ENCODE assay signal across 28 mouse cellular contexts in the genomic region with DNA sequence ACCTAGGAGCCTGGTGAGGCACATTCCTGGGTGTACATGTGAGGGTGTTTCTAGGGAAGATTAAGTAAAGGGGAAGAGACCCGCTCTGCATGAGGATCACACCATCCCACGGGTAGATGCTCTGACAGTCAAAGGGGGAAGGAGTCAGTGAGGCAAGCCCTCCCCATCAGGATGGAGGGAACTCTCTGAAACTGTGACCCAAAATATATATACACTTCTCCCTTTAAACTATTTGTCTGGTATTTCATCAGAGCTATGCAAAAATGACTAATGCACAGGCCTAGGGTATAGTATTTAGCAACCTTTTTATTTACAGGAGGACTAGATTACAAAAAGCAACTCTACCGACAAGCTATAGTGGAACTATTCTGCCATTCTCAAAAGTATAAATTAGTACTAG. TPM values are rescaled to one million over a fixed set of nuclear protein-coding genes. Genes with fewer than 3 reads are reported as not detected.
A peak's percentile ranks its signal among the peaks of the same experiment; 100 is the strongest.
DNase-seq lines count a peak whose midpoint lies in the region; ATAC-seq and TF ChIP-seq lines count a peak whose summit lies in the region.
"Had no signal": no experiment of that assay in that cellular context is flagged by ENCODE, and none has a peak within 500 bp of the region (broad histone marks: within the 10 kb centered on the region; RNA-seq: fewer than 3 reads in every experiment).

No protein-coding gene starts in this region.

- no peaks in the 10 kb centered on the region for H3K4me1 ChIP-seq in forebrain, embryonic 11.5 days (replicated peaks; ENCODE audit: control insufficient read depth, insufficient read depth, low read length)
- H3K4me1 ChIP-seq in forebrain, postnatal 0 days (ENCODE audit: insufficient read depth) = no peaks in the 10 kb centered on the region
- H3K4me1 ChIP-seq: embryonic facial prominence, embryonic 12.5 days; embryonic facial prominence, embryonic 15.5 days; forebrain, embryonic 12.5 days; forebrain, embryonic 15.5 days had no signal

- H3K4me3 ChIP-seq in forebrain, embryonic 11.5 days (ENCODE audit: low read depth, low read length) = no peak overlapping the region
- H3K4me3 ChIP-seq in forebrain, postnatal 0 days (ENCODE audit: low read depth, low read length) = no peak overlapping the region
- H3K4me3 ChIP-seq: embryonic facial prominence, embryonic 12.5 days; embryonic facial prominence, embryonic 15.5 days; forebrain, embryonic 12.5 days; forebrain, embryonic 15.5 days; hindbrain, embryonic 12.5 days; hindbrain, embryonic 15.5 days had no signal

- H3K9me3 ChIP-seq in forebrain, embryonic 11.5 days (ENCODE audit: control insufficient read depth, low read length) = no peaks in the 10 kb centered on the region
- no peaks in the 10 kb centered on the region for H3K9me3 ChIP-seq in forebrain, postnatal 0 days (ENCODE audit: low read length)
- H3K9me3 ChIP-seq: embryonic facial prominence, embryonic 12.5 days; embryonic facial prominence, embryonic 15.5 days; forebrain, embryonic 12.5 days; forebrain, embryonic 15.5 days; G1E; hindbrain, embryonic 12.5 days; hindbrain, embryonic 15.5 days had no signal

- 79% methylated on average over 3 of the region's 3 CpGs for WGBS in forebrain, embryonic 11.5 days
- 90% methylated on average over 3 of the region's 3 CpGs for WGBS in forebrain, postnatal 0 days

- no peak for TF ChIP-seq CTCF in forebrain, postnatal 0 days (IDR thresholded peaks at IDR 0.05; ENCODE audit: low read depth)

- H3K9ac ChIP-seq in forebrain, embryonic 11.5 days (ENCODE audit: low read length) = no peak overlapping the region
- no peak overlapping the region for H3K9ac ChIP-seq in forebrain, postnatal 0 days
- H3K9ac ChIP-seq: embryonic facial prominence, embryonic 12.5 days; embryonic facial prominence, embryonic 15.5 days; forebrain, embryonic 12.5 days; forebrain, embryonic 15.5 days; hindbrain, embryonic 12.5 days; hindbrain, embryonic 15.5 days had no signal

- no peaks in the 10 kb centered on the region for H3K27me3 ChIP-seq in forebrain, embryonic 11.5 days (ENCODE audit: control insufficient read depth, insufficient read depth, low read length)
- no peaks in the 10 kb centered on the region for H3K27me3 ChIP-seq in forebrain, postnatal 0 days (ENCODE audit: insufficient read depth, low read length)
- H3K27me3 ChIP-seq: CH12.LX; embryonic facial prominence, embryonic 12.5 days; embryonic facial prominence, embryonic 15.5 days; forebrain, embryonic 12.5 days; forebrain, embryonic 15.5 days; hindbrain, embryonic 12.5 days; hindbrain, embryonic 15.5 days had no signal

- H3K36me3 ChIP-seq in forebrain, embryonic 11.5 days (ENCODE audit: control insufficient read depth, insufficient read depth, low read length) = no peaks in the 10 kb centered on the region
- H3K36me3 ChIP-seq in forebrain, postnatal 0 days (ENCODE audit: insufficient read depth) = peaks cover 18% of the 10 kb centered on the region

- DNase-seq in forebrain, embryonic 11.5 days (ENCODE audit: low spot score) = peak; percentile 14
- no peak for DNase-seq in forebrain, postnatal 0 days
- peak; percentile 55 for DNase-seq in 416B (ENCODE audit: low read depth)
- no peak for DNase-seq in layer of hippocampus, postnatal 36 days
- no peak for DNase-seq in embryo, embryonic 11 days
- DNase-seq: adrenal gland, adult 8-10 months; adrenal gland, postnatal 25 days; B cell, adult 2 months; cerebellum, adult 11-12 months; cerebellum, adult 8-10 months; cerebellum, postnatal 10 days; cerebellum, postnatal 36 days; gastrocnemius, postnatal 10 days; gastrocnemius, postnatal 36 days; heart, adult 11 months had no signal

- no peak for ATAC-seq in forebrain, embryonic 11.5 days (replicated peaks; ENCODE audit: low FRiP score)
- ATAC-seq in forebrain, postnatal 0 days = no peak
- peak; percentile 81 for ATAC-seq in granulocyte monocyte progenitor cell, adult 5-6 weeks (replicated peaks; ENCODE audit: poor library complexity, severe bottlenecking)
- ATAC-seq in monocyte, adult 5-6 weeks (replicated peaks; ENCODE audit: insufficient number of reproducible peaks, low FRiP score, low TSS enrichment, poor library complexity, severe bottlenecking) = peak; percentile 44
- ATAC-seq: activated CD4-positive, CD25-positive, alpha-beta regulatory T cell, adult 4 months; forebrain, embryonic 15.5 days had no signal

- no peak overlapping the region for H3K4me2 ChIP-seq in forebrain, embryonic 11.5 days (ENCODE audit: low read depth, low read length, severe bottlenecking)
- no peak overlapping the region for H3K4me2 ChIP-seq in forebrain, postnatal 0 days (ENCODE audit: low read depth)
- H3K4me2 ChIP-seq: embryonic facial prominence, embryonic 12.5 days; embryonic facial prominence, embryonic 15.5 days; forebrain, embryonic 12.5 days; forebrain, embryonic 15.5 days; heart, embryonic 11.5 days; hindbrain, embryonic 12.5 days; hindbrain, embryonic 15.5 days had no signal

- H3K27ac ChIP-seq in forebrain, embryonic 11.5 days (ENCODE audit: low read depth, low read length) = no peak overlapping the region
- no peak overlapping the region for H3K27ac ChIP-seq in forebrain, postnatal 0 days (ENCODE audit: low read depth, low read length)
- H3K27ac ChIP-seq: embryonic facial prominence, embryonic 12.5 days; embryonic facial prominence, embryonic 15.5 days; forebrain, embryonic 12.5 days; forebrain, embryonic 15.5 days; hindbrain, embryonic 12.5 days; hindbrain, embryonic 15.5 days had no signal

RNA-seq across cellular contexts. Expression of a gene that starts 9.8 kb away (rescaled TPM):
- 59.2 and 65.7 TPM in 2 replicates for polyA plus RNA-seq in forebrain, embryonic 11.5 days (2014; fragmentation: Nextera tagmentation; extraction: Ambion mirVana)
- total RNA-seq in forebrain, postnatal 0 days (2014; rRNA removed) = 47.6 and 48.5 TPM in 2 replicates
- polyA plus RNA-seq in forebrain, postnatal 0 days (2015; fragmentation: Nextera tagmentation; extraction: Ambion mirVana) = 49.0 and 58.0 TPM in 2 replicates
- total RNA-seq in granulocyte monocyte progenitor cell, adult 5-6 weeks (2014; fragmentation: Nextera tagmentation) = 48.9 and 49.5 TPM in 2 replicates
- total RNA-seq in granulocyte monocyte progenitor cell, adult 5-6 weeks (2017) = 74.7 and 144 TPM in 2 replicates
- total RNA-seq in monocyte, adult 5-6 weeks (2017) = 69.0 to 103 TPM (median 85.9 TPM) in 3 replicates
- total RNA-seq in layer of hippocampus, postnatal 36 days (2021) = 10 to 100 TPM; 53.4 to 57.6 TPM

RNA-seq across cellular contexts. Expression of a gene that starts 50.3 kb away (rescaled TPM):
- polyA plus RNA-seq in forebrain, embryonic 11.5 days (2014; fragmentation: Nextera tagmentation; extraction: Ambion mirVana) = 16.7 TPM in 2 replicates
- total RNA-seq in forebrain, postnatal 0 days (2014; rRNA removed) = 34.5 and 44.1 TPM in 2 replicates
- polyA plus RNA-seq in forebrain, postnatal 0 days (2015; fragmentation: Nextera tagmentation; extraction: Ambion mirVana) = 4.7 and 6.8 TPM in 2 replicates
- total RNA-seq in granulocyte monocyte progenitor cell, adult 5-6 weeks (2014; fragmentation: Nextera tagmentation) = 30.4 and 35.6 TPM in 2 replicates
- 45.6 and 45.8 TPM in 2 replicates for total RNA-seq in granulocyte monocyte progenitor cell, adult 5-6 weeks (2017)
- total RNA-seq in monocyte, adult 5-6 weeks (2017) = 63.3 to 98.2 TPM (median 65.8 TPM) in 3 replicates
- total RNA-seq in layer of hippocampus, postnatal 36 days (2021) = 100 to 1,000 TPM; 143 to 157 TPM

RNA-seq across cellular contexts. Expression of a gene that starts 54.4 kb away (rescaled TPM):
- 23.5 and 27.3 TPM in 2 replicates for polyA plus RNA-seq in forebrain, embryonic 11.5 days (2014; fragmentation: Nextera tagmentation; extraction: Ambion mirVana)
- 5.7 and 9.7 TPM in 2 replicates for total RNA-seq in forebrain, postnatal 0 days (2014; rRNA removed)
- 5.6 and 8.2 TPM in 2 replicates for polyA plus RNA-seq in forebrain, postnatal 0 days (2015; fragmentation: Nextera tagmentation; extraction: Ambion mirVana)
- not detected in 2 replicates for total RNA-seq in granulocyte monocyte progenitor cell, adult 5-6 weeks (2014; fragmentation: Nextera tagmentation)
- total RNA-seq in granulocyte monocyte progenitor cell, adult 5-6 weeks (2017) = 0.05 TPM in 1 of 2 replicates, not detected in the other
- total RNA-seq in monocyte, adult 5-6 weeks (2017) = not detected in 3 replicates
- 1 to 10 TPM; 4.6 to 7.7 TPM for total RNA-seq in layer of hippocampus, postnatal 36 days (2021)
- total RNA-seq: hematopoietic stem cell, adult 5-6 weeks had no signal
- polyA plus RNA-seq: G1E had no signal

Comparison
In these comparisons a context has a peak if more than half of its experiments do, and no peak if none do; other contexts are left out.
1. DNase-seq: peak in forebrain, embryonic 11.5 days (single experiment) and 416B (single experiment); none in forebrain, postnatal 0 days (single experiment), layer of hippocampus, postnatal 36 days (0 of 2) and embryo, embryonic 11 days (single experiment).
2. ATAC-seq: peak in granulocyte monocyte progenitor cell, adult 5-6 weeks (single experiment) and monocyte, adult 5-6 weeks (single experiment); none in forebrain, embryonic 11.5 days (single experiment) and forebrain, postnatal 0 days (single experiment).